Mouse (Mus musculus): ENCODE measurements around the gene Mgme1. TPM values are rescaled to one million over a fixed set of nuclear protein-coding genes. Genes with fewer than 3 reads are reported as not detected.

The Mgme1 gene
- total and polyA plus RNA-seq, 2 experiments from 2014 or later = 5.4 to 5.8 TPM

GRCm38 (mm10) chr2:144290321-144290720, 19.9 kb downstream of the Mgme1 start:
- Histone ChIP-seq H3K4me3 (ENCODE audit: low read depth, low read length) (no peak overlapping the region), H3K27ac (ENCODE audit: low read depth, low read length) (no peak overlapping the region), H3K4me1 (ENCODE audit: insufficient read depth) (no peaks in the 10 kb centered on the region), H3K9me3 (ENCODE audit: low read length) (no peaks in the 10 kb centered on the region), H3K4me2 (ENCODE audit: low read depth) (no peak overlapping the region), H3K9ac (no peak overlapping the region), H3K27me3 (ENCODE audit: insufficient read depth, low read length) (no peaks in the 10 kb centered on the region), H3K36me3 (ENCODE audit: insufficient read depth) (no peaks in the 10 kb centered on the region)
- no peak for TF ChIP-seq CTCF (IDR thresholded peaks at IDR 0.05; ENCODE audit: low read depth)
- no peak for ATAC-seq
- no peak for DNase-seq
- 88% methylated on average over 7 of the region's 7 CpGs for WGBS

- WGBS = 78% methylated on average over 11 of the region's 11 CpGs
- no peak for DNase-seq
Observed at GRCm38 (mm10) chr2:144291600-144292305, 21.3 kb downstream of the Mgme1 start.

DNA sequence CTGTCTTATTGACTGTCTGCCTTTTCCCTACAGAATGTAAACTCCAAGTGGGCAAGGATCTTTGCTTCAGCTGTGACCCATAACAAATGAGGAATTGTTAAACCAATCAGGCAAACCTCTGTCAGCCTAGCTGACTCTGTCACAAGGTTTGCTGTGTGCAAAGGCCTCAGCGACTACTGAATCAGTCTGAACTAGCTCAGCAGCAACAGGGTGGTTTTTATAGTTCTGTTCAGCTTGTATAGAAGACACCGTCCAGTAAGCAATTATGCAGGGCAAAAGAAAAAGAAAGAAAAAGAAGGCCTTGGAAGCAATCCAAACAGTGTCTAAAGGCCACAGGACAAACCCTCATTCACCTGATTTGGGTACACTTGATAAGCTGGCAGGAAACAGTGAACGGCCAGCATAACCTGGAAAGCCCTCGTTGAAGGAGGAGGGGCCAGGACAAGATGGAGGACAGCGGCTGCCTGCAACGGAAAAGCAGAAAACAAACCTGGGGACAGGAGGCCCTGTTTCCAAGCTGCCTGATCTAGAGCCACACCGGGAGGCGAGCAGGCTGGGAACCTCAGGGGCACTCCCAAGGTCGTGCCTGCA, 24.8 kb downstream of the Mgme1 start:
- no peak overlapping the region for H3K4me2 ChIP-seq (ENCODE audit: low read depth)
- WGBS = 50% methylated on average over 9 of the region's 9 CpGs
- no peaks in the 10 kb centered on the region for H3K9me3 ChIP-seq (ENCODE audit: low read length)
- H3K9ac ChIP-seq = no peak overlapping the region
- no peaks in the 10 kb centered on the region for H3K27me3 ChIP-seq (ENCODE audit: insufficient read depth, low read length)
- H3K36me3 ChIP-seq (ENCODE audit: insufficient read depth) = no peaks in the 10 kb centered on the region
- no peak for TF ChIP-seq CTCF (IDR thresholded peaks at IDR 0.05; ENCODE audit: low read depth)
- DNase-seq (no peak), ATAC-seq (no peak)
- no peaks in the 10 kb centered on the region for H3K4me1 ChIP-seq (ENCODE audit: insufficient read depth)
- no peak overlapping the region for H3K27ac ChIP-seq (ENCODE audit: low read depth, low read length)
- H3K4me3 ChIP-seq (ENCODE audit: low read depth, low read length) = no peak overlapping the region

More at GRCm38 (mm10) chr2:144291600-144292305, 21.3 kb downstream of the Mgme1 start:
- ATAC-seq = peak; percentile 18; the same call in 1 of the 2 replicates
- H3K4me1 ChIP-seq (ENCODE audit: insufficient read depth) = no peaks in the 10 kb centered on the region
- no peak for TF ChIP-seq CTCF (IDR thresholded peaks at IDR 0.05; ENCODE audit: low read depth)
- no peak overlapping the region for H3K4me2 ChIP-seq (ENCODE audit: low read depth)
- no peak overlapping the region for H3K4me3 ChIP-seq (ENCODE audit: low read depth, low read length)
- H3K27ac ChIP-seq (ENCODE audit: low read depth, low read length) = no peak overlapping the region
- no peak overlapping the region for H3K9ac ChIP-seq
- H3K27me3 ChIP-seq (ENCODE audit: insufficient read depth, low read length) = no peaks in the 10 kb centered on the region
- no peaks in the 10 kb centered on the region for H3K9me3 ChIP-seq (ENCODE audit: low read length)
- H3K36me3 ChIP-seq (ENCODE audit: insufficient read depth) = no peaks in the 10 kb centered on the region

DNA sequence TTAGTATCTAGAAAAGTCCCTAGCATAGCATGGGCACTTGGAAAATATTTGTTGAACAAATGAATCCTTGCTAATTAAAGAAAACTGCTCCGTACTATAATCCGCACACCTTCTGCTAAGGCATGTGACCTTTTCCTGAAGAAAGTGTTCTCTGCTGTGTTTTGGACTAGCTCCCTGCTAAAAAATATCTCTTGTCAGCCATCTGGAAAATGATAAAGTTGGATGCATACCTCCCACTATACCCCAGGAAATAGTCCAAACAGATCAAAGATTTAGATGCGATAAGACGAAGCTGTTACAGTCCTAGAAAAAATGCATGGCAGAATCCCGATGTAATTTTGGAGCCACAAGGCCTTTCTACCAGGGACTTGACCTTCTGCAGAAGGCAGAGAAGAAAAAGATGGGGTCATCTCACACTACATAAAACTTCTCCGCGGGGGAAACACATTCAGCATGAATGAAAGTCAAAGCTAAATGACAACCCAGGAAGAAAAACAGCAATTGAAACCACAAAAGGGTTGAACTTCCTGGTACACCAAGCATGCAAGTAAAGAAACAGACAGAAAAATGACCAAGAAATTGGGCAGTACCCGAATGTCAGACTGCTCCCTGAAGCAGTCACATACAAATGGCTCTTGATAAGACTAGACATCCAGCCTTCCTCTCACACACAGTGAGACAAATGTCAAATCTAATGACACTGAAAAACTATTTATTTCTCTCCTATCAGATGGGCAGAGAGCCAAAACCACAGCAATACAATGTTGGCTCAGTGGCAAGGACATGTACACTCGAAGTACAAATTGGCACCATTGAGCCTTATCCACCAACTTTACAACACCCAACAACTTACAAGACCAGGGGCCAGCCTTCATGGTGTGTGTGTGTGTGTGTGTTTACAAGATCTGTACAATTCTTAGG, 29.5 kb downstream of the Mgme1 start:
- 67% methylated on average over 9 of the region's 9 CpGs for WGBS
- H3K9me3 ChIP-seq (ENCODE audit: low read length) = no peaks in the 10 kb centered on the region
- ATAC-seq = no peak

GRCm38 (mm10) chr2:144301101-144301500, 30.6 kb downstream of the Mgme1 start:
- TF ChIP-seq CTCF (IDR thresholded peaks at IDR 0.05; ENCODE audit: low read depth) = no peak
- H3K9ac ChIP-seq = no peak overlapping the region
- no peak overlapping the region for H3K4me2 ChIP-seq (ENCODE audit: low read depth)
- DNase-seq (no peak), ATAC-seq (no peak)
- no peaks in the 10 kb centered on the region for H3K36me3 ChIP-seq (ENCODE audit: insufficient read depth)
- H3K4me3 ChIP-seq (ENCODE audit: low read depth, low read length) = no peak overlapping the region
- no peak overlapping the region for H3K27ac ChIP-seq (ENCODE audit: low read depth, low read length)
- no peaks in the 10 kb centered on the region for H3K4me1 ChIP-seq (ENCODE audit: insufficient read depth)
- no peaks in the 10 kb centered on the region for H3K27me3 ChIP-seq (ENCODE audit: insufficient read depth, low read length)
- no peaks in the 10 kb centered on the region for H3K9me3 ChIP-seq (ENCODE audit: low read length)
- WGBS = 98% methylated on average over 11 of the region's 11 CpGs

More for the DNA sequence above, 29.5 kb downstream of the Mgme1 start:
- Histone ChIP-seq H3K9ac (no peak overlapping the region), H3K4me1 (ENCODE audit: insufficient read depth) (no peaks in the 10 kb centered on the region), H3K4me2 (ENCODE audit: low read depth) (no peak overlapping the region), H3K36me3 (ENCODE audit: insufficient read depth) (no peaks in the 10 kb centered on the region), H3K27me3 (ENCODE audit: insufficient read depth, low read length) (no peaks in the 10 kb centered on the region), H3K4me3 (ENCODE audit: low read depth, low read length) (no peak overlapping the region), H3K27ac (ENCODE audit: low read depth, low read length) (no peak overlapping the region)
- TF ChIP-seq CTCF (IDR thresholded peaks at IDR 0.05; ENCODE audit: low read depth) = no peak
- DNase-seq = peak; percentile 13

DNA sequence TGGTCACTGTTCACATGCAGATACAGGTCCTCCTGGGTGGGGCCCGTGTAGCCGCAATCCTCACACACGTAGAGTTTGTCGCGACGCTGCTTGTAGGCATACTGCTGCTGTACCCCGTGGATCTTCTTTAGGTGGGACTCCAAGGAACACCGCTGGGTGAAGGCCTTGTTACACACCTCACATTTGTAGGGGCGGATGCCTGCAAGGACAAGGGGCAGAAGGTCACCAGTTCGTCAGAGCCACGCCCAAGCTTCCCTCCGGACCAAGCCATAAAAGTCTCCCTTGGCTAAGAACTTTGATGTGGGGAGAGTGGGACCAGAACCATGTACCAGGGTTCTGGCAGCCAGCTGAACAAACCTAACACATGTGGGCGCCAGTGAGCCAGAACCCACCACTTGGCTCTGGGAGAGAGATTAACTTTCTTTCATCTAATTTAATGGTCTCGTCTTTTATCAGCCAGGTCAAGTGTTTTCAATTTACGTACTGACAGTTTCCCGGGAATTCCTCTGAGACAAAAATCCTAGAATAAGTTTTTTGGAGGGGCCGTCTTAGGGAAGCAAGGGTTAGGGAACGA, 35.3 kb downstream of the Mgme1 start:
- H3K4me2 ChIP-seq (ENCODE audit: low read depth) = no peak overlapping the region
- H3K4me3 ChIP-seq (ENCODE audit: low read depth, low read length) = no peak overlapping the region
- ATAC-seq = no peak
- 74% methylated on average over 18 of the region's 18 CpGs for WGBS
- no peak for DNase-seq
- H3K27ac ChIP-seq (ENCODE audit: low read depth, low read length) = no peak overlapping the region
- H3K4me1 ChIP-seq (ENCODE audit: insufficient read depth) = no peaks in the 10 kb centered on the region
- no peak overlapping the region for H3K9ac ChIP-seq
- H3K27me3 ChIP-seq (ENCODE audit: insufficient read depth, low read length) = no peaks in the 10 kb centered on the region
- TF ChIP-seq CTCF (IDR thresholded peaks at IDR 0.05; ENCODE audit: low read depth) = no peak
- H3K9me3 ChIP-seq (ENCODE audit: low read length) = no peaks in the 10 kb centered on the region
- no peaks in the 10 kb centered on the region for H3K36me3 ChIP-seq (ENCODE audit: insufficient read depth)
